Mouse (Mus musculus) heart, postnatal 0 days (tissue): ENCODE data around the gene Med7. TPM values are rescaled to one million over a fixed set of nuclear protein-coding genes. Genes with fewer than 3 reads are reported as not detected.
A peak's percentile ranks its signal among the peaks of the same experiment; 100 is the strongest.

Experiments
- ATAC-seq: fragments of 200-750 bp; cut with Nextera tagmentation; 2 replicates; pipeline ENCODE4 v1.8.0; 2017; ENCODE audit warnings: low read depth, moderate number of reproducible peaks, moderate library complexity; ENCODE audit not compliant: insufficient read depth
- DNase-seq: peaks from one replicate; pipeline ENCODE4 v3.0.0-alpha.2; 2016; ENCODE audit warnings: low spot score
- H3K27ac ChIP-seq: fragments of 300-500 bp; sonication (generic); 2 replicates; pipeline ENCODE4 v1.5.1; 2014; ENCODE audit warnings: low read depth, mild to moderate bottlenecking
- H3K27me3 ChIP-seq: fragments of 300-500 bp; sonication (generic); 2 replicates; pipeline ENCODE4 v1.6.1; 2014; ENCODE audit warnings: low read length, mixed read lengths; ENCODE audit not compliant: control insufficient read depth, insufficient read depth
- H3K36me3 ChIP-seq: fragments of 300-500 bp; sonication (generic); replicated peaks from 2 replicates; pipeline ENCODE4 v1.6.1; 2014; ENCODE audit warnings: low read length, mixed read lengths; ENCODE audit not compliant: control insufficient read depth, insufficient read depth
- H3K4me1 ChIP-seq: fragments of 300-500 bp; sonication (generic); 2 replicates; pipeline ENCODE4 v1.6.1; 2014; ENCODE audit warnings: antibody characterized with exemption; ENCODE audit not compliant: control insufficient read depth, insufficient read depth
- H3K4me2 ChIP-seq: fragments of 300-500 bp; sonication (generic); 2 replicates; pipeline ENCODE4 v1.6.1; 2014; ENCODE audit warnings: low read depth, mild to moderate bottlenecking, low read length, moderate library complexity
- H3K4me3 ChIP-seq: fragments of 300-500 bp; sonication (generic); 2 replicates; pipeline ENCODE4 v1.5.1; 2014; ENCODE audit warnings: low read depth, low read length
- H3K9ac ChIP-seq: fragments of 300-500 bp; sonication (generic); replicated peaks from 2 replicates; pipeline ENCODE4 v1.6.1; 2014; ENCODE audit warnings: low read depth, low read length, mixed read lengths
- H3K9me3 ChIP-seq: fragments of 300-500 bp; sonication (generic); replicated peaks from 2 replicates; pipeline ENCODE4 v1.6.1; 2016; ENCODE audit warnings: low read length; ENCODE audit not compliant: control insufficient read depth
- CTCF ChIP-seq: IDR thresholded peaks from 2 replicates; pipeline ENCODE4 v1.5.1; 2016; ENCODE audit warnings: antibody characterized with exemption, control low read depth, low read depth
- EP300 ChIP-seq: IDR thresholded peaks from 2 replicates; pipeline ENCODE4 v1.6.1; 2016; ENCODE audit warnings: antibody characterized with exemption, low read depth
- WGBS: fragments of 180-500 bp; shearing (Covaris S2); extraction: QIAGEN DNeasy Blood & Tissue Kit; methylation state at CpG from one replicate; pipeline ENCODE4 v1.1.7; 2014; 5-methylcytosine and 5-hydroxymethylcytosine counted together
- polyA plus RNA-seq: library from polyadenylated mRNA; unstranded; fragments of >200 nt; fragmentation: Nextera tagmentation; extraction: Ambion mirVana; gene quantifications from 2 replicates; pipeline ENCODE4 v1.2.1, GENCODE M21; 2015
- total RNA-seq: library from RNA; depleted of rRNA; stranded (reverse); fragments of >200 nt; gene quantifications from 2 replicates; pipeline ENCODE4 v1.2.3, GENCODE M21; 2014; ENCODE audit warnings: low replicate concordance

The Med7 gene
- total and polyA plus RNA-seq, 2 experiments from 2014 or later, result 7.2 to 44.0 TPM

DNA sequence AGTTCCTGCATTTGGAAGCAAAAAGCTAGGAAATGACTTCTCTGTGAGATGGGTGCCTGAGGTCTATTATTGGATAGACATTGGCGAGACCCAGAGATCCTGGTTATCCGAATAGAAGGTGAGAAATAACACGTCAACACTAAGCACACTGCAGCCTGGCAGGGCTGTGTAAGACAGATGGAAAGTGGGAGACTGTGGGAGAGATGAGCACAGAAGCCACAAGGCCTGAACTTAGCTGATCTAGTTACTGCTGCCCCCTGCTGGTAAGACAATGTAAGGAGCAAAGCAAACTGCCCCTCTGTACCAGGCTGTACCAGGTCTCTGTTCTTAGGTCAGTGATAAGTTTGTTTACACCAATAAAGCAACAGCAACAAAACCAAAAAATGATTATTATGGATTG, 5.6 kb upstream of the Med7 start:
- no peaks in the 10 kb centered on the region for H3K36me3 ChIP-seq
- ATAC-seq (peak; percentile 75; the same call in 1 of the 2 replicates), DNase-seq (peak; percentile 81)
- TF ChIP-seq CTCF (peak; percentile 86), EP300 (no peak)
- H3K27ac ChIP-seq, result no peak overlapping the region
- H3K4me3 ChIP-seq, result no peak overlapping the region
- WGBS, result 13% methylated on average over 3 of the region's 3 CpGs
- peaks cover 2% of the 10 kb centered on the region; the same call in 1 of the 2 replicates for H3K4me1 ChIP-seq
- H3K4me2 ChIP-seq, result no peak overlapping the region
- H3K9ac ChIP-seq, result no peak overlapping the region
- H3K9me3 ChIP-seq, result no peaks in the 10 kb centered on the region
- H3K27me3 ChIP-seq, result no peaks in the 10 kb centered on the region

DNA sequence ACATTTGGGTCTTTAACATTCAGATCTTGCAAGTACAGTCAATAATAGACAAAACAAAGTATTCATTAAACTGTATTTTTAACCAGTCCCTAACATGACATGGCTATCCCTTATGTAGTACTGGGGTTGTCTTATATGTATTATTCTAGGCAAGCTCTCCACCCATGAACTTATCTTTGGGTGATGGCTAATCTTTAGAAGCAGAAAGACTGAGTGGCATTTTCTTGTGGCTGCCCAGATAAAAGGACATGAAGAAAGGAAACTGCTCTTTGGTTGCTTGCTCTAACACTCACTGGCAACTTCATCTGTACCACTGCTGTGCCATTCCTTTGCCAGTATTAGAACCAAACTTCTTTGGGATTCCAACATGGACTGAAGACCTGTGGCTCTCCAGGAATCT, 1.4 kb upstream of the Med7 start:
- no peaks in the 10 kb centered on the region for H3K9me3 ChIP-seq
- H3K4me2 ChIP-seq, result no peak overlapping the region
- DNase-seq (no peak), ATAC-seq (no peak)
- peaks cover 4% of the 10 kb centered on the region; the same call in 1 of the 2 replicates for H3K4me1 ChIP-seq
- no peak overlapping the region for H3K9ac ChIP-seq
- peaks cover under 1% of the 10 kb centered on the region for H3K36me3 ChIP-seq
- no peak overlapping the region for H3K4me3 ChIP-seq
- no peaks in the 10 kb centered on the region for H3K27me3 ChIP-seq
- no peak overlapping the region for H3K27ac ChIP-seq
- TF ChIP-seq EP300, result no peak
- no peak for TF ChIP-seq CTCF

DNA sequence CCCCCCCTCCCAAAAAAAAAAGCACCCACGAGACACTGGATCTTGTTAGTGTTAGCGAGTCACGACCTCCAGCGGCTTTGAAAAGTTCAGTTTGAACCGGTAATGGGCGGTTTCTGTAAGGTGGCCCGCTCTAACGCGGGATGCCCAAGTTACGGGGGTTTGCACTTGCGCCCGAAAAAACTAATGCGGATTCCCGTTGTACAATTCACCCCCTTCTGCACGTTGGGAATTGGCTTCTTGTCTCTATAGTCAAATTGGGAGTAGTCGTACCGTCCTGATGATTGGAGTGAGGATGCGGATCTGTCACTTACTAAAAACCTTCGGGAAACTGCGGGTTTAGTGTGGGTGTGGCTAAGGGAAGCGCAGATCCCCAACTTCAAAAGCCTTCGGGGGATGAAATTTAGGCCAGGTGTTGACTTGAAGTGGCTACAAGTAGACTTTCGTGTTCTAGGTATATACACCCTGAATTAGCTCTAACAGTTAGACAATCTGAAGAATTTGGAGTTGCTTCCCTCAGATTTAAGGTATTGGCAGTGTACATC, 805 bp downstream of the Med7 start:
- peak; percentile 18 for DNase-seq
- peaks cover 8% of the 10 kb centered on the region for H3K36me3 ChIP-seq
- no peak for TF ChIP-seq CTCF
- no peak for TF ChIP-seq EP300
- no peaks in the 10 kb centered on the region for H3K27me3 ChIP-seq
- H3K4me3 ChIP-seq, result peak overlapping the region; percentile 90
- peak; percentile 36; the same call in 1 of the 2 replicates for ATAC-seq
- H3K9ac ChIP-seq, result peak overlapping the region; percentile 91
- peak overlapping the region; percentile 97 for H3K27ac ChIP-seq
- H3K9me3 ChIP-seq, result no peaks in the 10 kb centered on the region
- H3K4me1 ChIP-seq, result peaks cover 4% of the 10 kb centered on the region; the same call in 1 of the 2 replicates
- H3K4me2 ChIP-seq, result peak overlapping the region; percentile 90
- WGBS, result 2% methylated on average over 23 of the region's 23 CpGs

DNA sequence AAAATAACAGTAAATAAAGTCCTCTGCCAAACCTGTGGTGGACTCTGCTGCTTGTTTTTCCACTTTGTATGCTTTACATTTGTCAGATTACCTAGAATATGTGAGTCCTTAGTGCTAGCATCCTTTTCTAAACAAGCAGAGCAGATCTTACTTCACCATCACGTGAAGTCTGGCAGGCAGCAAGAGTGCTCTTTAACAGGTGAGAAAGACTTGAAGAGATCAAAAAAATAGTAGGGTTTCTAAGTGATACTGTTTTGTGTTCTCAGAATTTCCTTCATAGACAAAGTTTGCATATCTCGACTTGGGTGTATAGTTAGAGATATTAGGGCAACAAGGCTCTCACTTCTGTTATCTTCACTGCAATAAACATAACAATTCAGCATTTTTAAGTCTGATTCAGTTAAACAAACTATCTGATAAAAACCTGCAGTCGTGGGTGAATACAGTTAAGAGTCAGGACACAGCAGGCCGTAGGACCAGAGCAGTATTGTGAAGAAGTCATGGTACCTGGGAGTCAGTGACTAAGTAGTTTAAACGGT, 2.3 kb downstream of the Med7 start:
- no peak for TF ChIP-seq CTCF
- H3K9me3 ChIP-seq, result no peaks in the 10 kb centered on the region
- no peak for DNase-seq
- H3K4me1 ChIP-seq, result peaks cover 4% of the 10 kb centered on the region; the same call in 1 of the 2 replicates
- no peak overlapping the region for H3K4me2 ChIP-seq
- H3K27ac ChIP-seq, result no peak overlapping the region
- H3K27me3 ChIP-seq, result no peaks in the 10 kb centered on the region
- H3K36me3 ChIP-seq, result peaks cover 13% of the 10 kb centered on the region
- no peak overlapping the region for H3K4me3 ChIP-seq
- no peak for ATAC-seq
- H3K9ac ChIP-seq, result no peak overlapping the region
- 82% methylated on average over 5 of the region's 5 CpGs for WGBS

DNA sequence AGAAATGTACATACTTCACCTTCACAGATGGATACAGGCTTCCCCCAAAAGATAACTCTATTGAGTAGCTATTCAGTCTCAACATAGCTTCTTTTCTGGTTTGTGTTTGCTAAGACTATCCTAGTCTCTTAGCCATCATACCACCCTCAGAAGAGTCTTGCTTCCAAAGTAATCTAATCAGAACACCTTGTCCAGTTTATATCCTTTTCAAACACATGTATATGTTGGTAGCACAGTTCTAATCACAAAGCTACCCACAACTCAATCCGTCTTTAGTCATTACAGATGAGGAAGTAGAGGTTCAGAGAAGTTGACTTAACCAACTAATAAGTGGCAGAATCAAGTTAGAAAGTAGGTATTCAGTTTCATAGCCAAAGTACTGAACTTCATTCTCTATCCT, 5.0 kb downstream of the Med7 start:
- DNase-seq (no peak), ATAC-seq (no peak)
- no peaks in the 10 kb centered on the region for H3K4me1 ChIP-seq
- WGBS, result 74% methylated on average over 1 of the region's 1 CpGs
- no peaks in the 10 kb centered on the region for H3K27me3 ChIP-seq
- H3K9me3 ChIP-seq, result no peaks in the 10 kb centered on the region
- peaks cover 13% of the 10 kb centered on the region for H3K36me3 ChIP-seq
- H3K9ac ChIP-seq, result no peak overlapping the region
- no peak overlapping the region for H3K4me2 ChIP-seq
- TF ChIP-seq CTCF (no peak), EP300 (no peak)
- no peak overlapping the region for H3K27ac ChIP-seq
- H3K4me3 ChIP-seq, result no peak overlapping the region

DNA sequence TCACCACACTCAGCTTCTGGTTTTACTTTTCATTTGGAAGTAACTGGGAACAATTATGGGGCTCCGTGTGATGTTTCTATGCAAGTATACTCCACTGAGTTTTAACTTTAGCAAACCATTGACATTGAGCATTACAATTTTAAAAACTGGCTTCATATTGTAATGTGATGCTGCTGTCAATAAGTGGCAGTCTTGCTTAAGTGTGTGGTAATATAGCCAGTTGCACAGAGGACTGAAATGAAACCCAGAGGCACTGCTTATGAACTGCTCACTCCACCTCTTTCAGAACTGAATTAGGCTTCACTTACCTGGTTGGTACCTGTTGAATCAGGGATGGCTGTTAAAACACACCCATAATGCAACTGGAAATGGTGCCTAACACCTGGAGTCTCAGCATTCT, 6.4 kb downstream of the Med7 start:
- no peak overlapping the region for H3K27ac ChIP-seq
- no peak overlapping the region for H3K4me2 ChIP-seq
- no peak for ATAC-seq
- no peak overlapping the region for H3K9ac ChIP-seq
- H3K36me3 ChIP-seq, result peaks cover 13% of the 10 kb centered on the region
- TF ChIP-seq CTCF (no peak; the same call in 1 of the 2 replicates), EP300 (no peak)
- no peaks in the 10 kb centered on the region for H3K27me3 ChIP-seq
- no peak for DNase-seq
- 89% methylated on average over 1 of the region's 1 CpGs for WGBS
- H3K9me3 ChIP-seq, result no peaks in the 10 kb centered on the region
- no peak overlapping the region for H3K4me3 ChIP-seq
- H3K4me1 ChIP-seq, result no peaks in the 10 kb centered on the region
